In the genomic region with DNA sequence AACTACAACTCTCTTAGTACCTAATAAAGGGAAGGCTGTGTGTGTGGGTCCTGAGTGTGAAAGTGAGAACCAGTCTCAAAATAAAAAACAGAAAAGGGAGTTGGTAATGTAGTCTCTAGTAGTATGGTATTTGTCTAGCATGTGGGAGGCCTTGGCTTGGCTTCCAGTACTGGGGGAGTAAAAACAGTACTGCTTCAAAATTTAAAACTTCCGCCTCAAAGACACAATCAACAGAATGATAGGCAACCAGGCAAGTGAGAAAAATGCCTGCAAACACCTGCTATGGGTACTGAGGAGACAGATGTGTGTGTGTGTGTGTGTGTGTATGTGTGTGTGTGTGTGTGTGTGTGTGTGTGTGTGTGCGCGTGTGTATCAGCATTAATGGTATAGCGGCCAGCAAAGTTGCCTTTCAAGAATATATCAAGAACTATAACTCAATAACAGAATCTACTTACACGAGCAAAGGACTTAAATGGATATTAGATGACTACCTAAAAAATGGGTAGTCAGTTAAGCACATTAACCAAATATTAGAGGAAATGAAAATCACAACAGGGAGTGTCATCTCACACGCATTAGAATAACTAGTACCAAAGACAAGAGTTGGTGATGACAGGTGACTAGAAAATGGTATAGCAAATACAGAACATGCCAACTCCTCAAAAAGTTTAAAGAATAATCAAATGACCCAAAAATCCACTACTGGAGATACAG, we compare ENCODE assay signal across 10 mouse cellular contexts. TPM values are rescaled to one million over a fixed set of nuclear protein-coding genes. Genes with fewer than 3 reads are reported as not detected.
DNase-seq lines count a peak whose midpoint lies in the region; ATAC-seq and TF ChIP-seq lines count a peak whose summit lies in the region.
"Had no signal": no experiment of that assay in that cellular context is flagged by ENCODE, and none has a peak within 500 bp of the region (broad histone marks: within the 10 kb centered on the region; RNA-seq: fewer than 3 reads in every experiment).

No protein-coding gene starts in this region.

- no peak for TF ChIP-seq POLR2A in cerebellum, adult 2 months (IDR thresholded peaks at IDR 0.05; ENCODE audit: borderline replicate concordance, insufficient read depth, low read length)

- H3K4me1 ChIP-seq in kidney, embryonic 15.5 days: peaks cover 7% of the 10 kb centered on the region; the same call in 1 of the 2 replicates
- H3K4me1 ChIP-seq in kidney, embryonic 14.5 days (ENCODE audit: control insufficient read depth, insufficient read depth, low read length): 0 out of 2 replicates have a peak, but pooled peaks cover 5% of the 10 kb centered on the region
- H3K4me1 ChIP-seq in forebrain, embryonic 13.5 days: peaks cover 7% of the 10 kb centered on the region
- H3K4me1 ChIP-seq in liver, postnatal 0 days (ENCODE audit: insufficient read depth): peaks cover 31% of the 10 kb centered on the region
- H3K4me1 ChIP-seq in cerebellum, adult 2 months (ENCODE audit: control insufficient read depth, insufficient read depth, low read length): no peaks in the 10 kb centered on the region

- H3K4me3 ChIP-seq in kidney, embryonic 15.5 days (replicated peaks): no peak overlapping the region
- no peak overlapping the region; the same call in 1 of the 2 replicates for H3K4me3 ChIP-seq in kidney, embryonic 14.5 days (ENCODE audit: low read length)
- H3K4me3 ChIP-seq in forebrain, embryonic 13.5 days: peak overlapping the region; percentile 78
- peak overlapping the region; percentile 79 for H3K4me3 ChIP-seq in liver, postnatal 0 days (ENCODE audit: low read depth, low read length)
- no peak overlapping the region for H3K4me3 ChIP-seq in cerebellum, adult 2 months (replicated peaks; ENCODE audit: insufficient read depth, low read depth, low read length)

- no peak for TF ChIP-seq EP300 in liver, postnatal 0 days (IDR thresholded peaks at IDR 0.05; ENCODE audit: low read depth)

- no peak overlapping the region for H3K9ac ChIP-seq in kidney, embryonic 15.5 days
- no peak overlapping the region for H3K9ac ChIP-seq in kidney, embryonic 14.5 days (ENCODE audit: low read depth, low read length)
- no peak overlapping the region for H3K9ac ChIP-seq in forebrain, embryonic 13.5 days
- peak overlapping the region; percentile 76; the same call in 1 of the 2 replicates for H3K9ac ChIP-seq in liver, postnatal 0 days (replicated peaks)

- peaks cover 10% of the 10 kb centered on the region; the same call in 1 of the 2 replicates for H3K36me3 ChIP-seq in kidney, embryonic 15.5 days
- H3K36me3 ChIP-seq in kidney, embryonic 14.5 days (ENCODE audit: control insufficient read depth, insufficient read depth, low read length): no peaks in the 10 kb centered on the region; the same call in 1 of the 2 replicates
- H3K36me3 ChIP-seq in forebrain, embryonic 13.5 days (ENCODE audit: poor library complexity, severe bottlenecking): no peaks in the 10 kb centered on the region
- peaks cover 6% of the 10 kb centered on the region; the same call in 1 of the 2 replicates for H3K36me3 ChIP-seq in liver, postnatal 0 days (replicated peaks; ENCODE audit: insufficient read depth, low read length)

- no peaks in the 10 kb centered on the region for H3K9me3 ChIP-seq in kidney, embryonic 15.5 days (replicated peaks)
- H3K9me3 ChIP-seq in kidney, embryonic 14.5 days (ENCODE audit: control insufficient read depth, low read length): no peaks in the 10 kb centered on the region
- H3K9me3 ChIP-seq in forebrain, embryonic 13.5 days (replicated peaks): no peaks in the 10 kb centered on the region
- H3K9me3 ChIP-seq in liver, postnatal 0 days (ENCODE audit: low read length): no peaks in the 10 kb centered on the region

- peak; percentile 69 for DNase-seq in brain, adult 2 months (ENCODE audit: low read depth, low spot score)
- DNase-seq in liver, postnatal 0 days: no peak
- no peak for DNase-seq in adrenal gland, postnatal 10 days
- DNase-seq in cerebellum, adult 2 months: no peak
- no peak for DNase-seq in cerebellum, adult 11 months
- DNase-seq: lung, postnatal 10 days; retina, postnatal 1 day had no signal

- peak overlapping the region; percentile 80 for H3K4me2 ChIP-seq in kidney, embryonic 15.5 days
- no peak overlapping the region for H3K4me2 ChIP-seq in kidney, embryonic 14.5 days (replicated peaks; ENCODE audit: low read depth, low read length)
- H3K4me2 ChIP-seq in forebrain, embryonic 13.5 days: peak overlapping the region; percentile 81; the same call in 1 of the 2 replicates
- peak overlapping the region; percentile 77 for H3K4me2 ChIP-seq in liver, postnatal 0 days (ENCODE audit: low read depth, low read length)

- no peak for TF ChIP-seq CTCF in liver, postnatal 0 days (IDR thresholded peaks at IDR 0.05; ENCODE audit: low read depth)
- TF ChIP-seq CTCF in cerebellum, adult 2 months (IDR thresholded peaks at IDR 0.05; ENCODE audit: borderline replicate concordance, insufficient read depth, low read depth, low read length): no peak

- H3K27me3 ChIP-seq in kidney, embryonic 15.5 days: no peaks in the 10 kb centered on the region
- no peaks in the 10 kb centered on the region for H3K27me3 ChIP-seq in kidney, embryonic 14.5 days (ENCODE audit: control insufficient read depth, insufficient read depth, low read length)
- no peaks in the 10 kb centered on the region for H3K27me3 ChIP-seq in forebrain, embryonic 13.5 days
- no peaks in the 10 kb centered on the region for H3K27me3 ChIP-seq in liver, postnatal 0 days (ENCODE audit: insufficient read depth, low read length)
- H3K27me3 ChIP-seq in cerebellum, adult 2 months (ENCODE audit: control insufficient read depth, insufficient read depth, low read length): no peaks in the 10 kb centered on the region

- no peak for ATAC-seq in kidney, embryonic 15.5 days (replicated peaks; ENCODE audit: low FRiP score)
- ATAC-seq in kidney, embryonic 14.5 days (ENCODE audit: low FRiP score, low TSS enrichment): no peak
- no peak for ATAC-seq in forebrain, embryonic 13.5 days
- ATAC-seq in liver, postnatal 0 days: no peak

- no peak overlapping the region for H3K27ac ChIP-seq in kidney, embryonic 15.5 days
- no peak overlapping the region for H3K27ac ChIP-seq in kidney, embryonic 14.5 days (ENCODE audit: low read depth, low read length)
- no peak overlapping the region for H3K27ac ChIP-seq in forebrain, embryonic 13.5 days
- peak overlapping the region; percentile 86 for H3K27ac ChIP-seq in liver, postnatal 0 days (ENCODE audit: low read depth)
- H3K27ac ChIP-seq in cerebellum, adult 2 months (ENCODE audit: insufficient read depth, low read length): no peak overlapping the region

- WGBS in kidney, embryonic 15.5 days: 91% methylated on average over 6 of the region's 6 CpGs
- 92% methylated on average over 6 of the region's 6 CpGs for WGBS in kidney, embryonic 14.5 days
- 99% methylated on average over 6 of the region's 6 CpGs for WGBS in forebrain, embryonic 13.5 days
- 74% methylated on average over 6 of the region's 6 CpGs for WGBS in liver, postnatal 0 days (ENCODE audit: insufficient replicate concordance)
- 87% methylated on average over 6 of the region's 6 CpGs for WGBS in cerebellum, adult 2 months

RNA-seq across cellular contexts. Expression of a gene that starts 1.5 kb away (rescaled TPM):
- polyA plus RNA-seq in kidney, embryonic 15.5 days (2015; fragmentation: Nextera tagmentation; extraction: Ambion mirVana): 20.1 and 20.5 TPM in 2 replicates
- polyA plus RNA-seq in kidney, embryonic 14.5 days (2014; fragmentation: Nextera tagmentation; extraction: Ambion mirVana): 16.3 and 18.8 TPM in 2 replicates
- polyA plus RNA-seq in forebrain, embryonic 13.5 days (2015; fragmentation: Nextera tagmentation; extraction: Ambion mirVana): 24.3 and 25.2 TPM in 2 replicates
- 13.9 and 16.0 TPM in 2 replicates for polyA plus RNA-seq in liver, postnatal 0 days (2015; fragmentation: Nextera tagmentation; extraction: Ambion mirVana)
- total RNA-seq in adrenal gland, postnatal 10 days (2021): 10 to 100 TPM; 20.0 to 25.0 TPM
- 11.2 and 11.3 TPM in 2 replicates for polyA plus RNA-seq in cerebellum, adult 2 months (2012; rRNA removed)

RNA-seq across cellular contexts. Expression of a gene that starts 25.4 kb away (rescaled TPM):
- 53.9 and 55.7 TPM in 2 replicates for polyA plus RNA-seq in kidney, embryonic 15.5 days (2015; fragmentation: Nextera tagmentation; extraction: Ambion mirVana)
- 65.5 and 67.6 TPM in 2 replicates for polyA plus RNA-seq in kidney, embryonic 14.5 days (2014; fragmentation: Nextera tagmentation; extraction: Ambion mirVana)
- polyA plus RNA-seq in forebrain, embryonic 13.5 days (2015; fragmentation: Nextera tagmentation; extraction: Ambion mirVana): 77.6 and 85.1 TPM in 2 replicates
- 23.9 and 25.5 TPM in 2 replicates for polyA plus RNA-seq in liver, postnatal 0 days (2015; fragmentation: Nextera tagmentation; extraction: Ambion mirVana)
- total RNA-seq in adrenal gland, postnatal 10 days (2021): 10 to 100 TPM; 24.9 to 33.8 TPM
- 18.3 and 21.5 TPM in 2 replicates for polyA plus RNA-seq in cerebellum, adult 2 months (2012; rRNA removed)

Comparison
In these comparisons a context has a peak if more than half of its experiments do, and no peak if none do; other contexts are left out.
1. H3K4me3 ChIP-seq: peak in forebrain, embryonic 13.5 days (single experiment) and liver, postnatal 0 days (single experiment); none in kidney, embryonic 15.5 days (single experiment), kidney, embryonic 14.5 days (single experiment) and cerebellum, adult 2 months (single experiment).